Mouse (Mus musculus) hindbrain, embryonic 12.5 days (tissue): ENCODE measurements around the gene Atp6v0a2. TPM values are rescaled to one million over a fixed set of nuclear protein-coding genes. Genes with fewer than 3 reads are reported as not detected.

ENCODE experiments used
- ATAC-seq: fragments of 200-750 bp; cut with Nextera tagmentation; 2 replicates; pipeline ENCODE4 v1.8.0; 2017; ENCODE audit warnings: moderate TSS enrichment; ENCODE audit not compliant: low FRiP score
- H3K27ac ChIP-seq: fragments of 300-500 bp; sonication (generic); 2 replicates; pipeline ENCODE4 v1.5.1; 2016; ENCODE audit warnings: mild to moderate bottlenecking
- H3K27me3 ChIP-seq: fragments of 300-500 bp; sonication (generic); 2 replicates; pipeline ENCODE4 v1.6.1; 2016; ENCODE audit warnings: mild to moderate bottlenecking
- H3K36me3 ChIP-seq: fragments of 300-500 bp; sonication (generic); 2 replicates; pipeline ENCODE4 v1.6.1; 2016; ENCODE audit warnings: mild to moderate bottlenecking
- H3K4me1 ChIP-seq: fragments of 300-500 bp; sonication (generic); 2 replicates; pipeline ENCODE4 v1.6.1; 2016
- H3K4me2 ChIP-seq: fragments of 300-500 bp; sonication (generic); replicated peaks from 2 replicates; pipeline ENCODE4 v1.6.1; 2016; ENCODE audit warnings: mild to moderate bottlenecking
- H3K4me3 ChIP-seq: fragments of 300-500 bp; sonication (generic); 2 replicates; pipeline ENCODE4 v1.5.1; 2016; ENCODE audit warnings: mild to moderate bottlenecking
- H3K9ac ChIP-seq: fragments of 300-500 bp; sonication (generic); 2 replicates; pipeline ENCODE4 v1.6.1; 2016; ENCODE audit warnings: mild to moderate bottlenecking, moderate library complexity
- H3K9me3 ChIP-seq: fragments of 300-500 bp; sonication (generic); replicated peaks from 2 replicates; pipeline ENCODE4 v1.6.1; 2016; ENCODE audit warnings: mild to moderate bottlenecking
- WGBS: fragments of 180-500 bp; shearing (Covaris S2); methylation state at CpG from one replicate; pipeline ENCODE4 v1.1.7; 2016; 5-methylcytosine and 5-hydroxymethylcytosine counted together
- polyA plus RNA-seq: library from polyadenylated mRNA; unstranded; fragments of >200 nt; fragmentation: Nextera tagmentation; extraction: Ambion mirVana; gene quantifications from 2 replicates; pipeline ENCODE4 v1.2.1, GENCODE M21; 2016

The Atp6v0a2 gene
- polyA plus RNA-seq, 1 experiment from 2014 or later: 54.5 TPM

GRCm38 (mm10) chr5:124751656-124752055, 123.3 kb downstream of the Atp6v0a2 start:
- no peak for ATAC-seq
- no peak overlapping the region for H3K4me2 ChIP-seq
- no peaks in the 10 kb centered on the region for H3K36me3 ChIP-seq
- no peaks in the 10 kb centered on the region for H3K4me1 ChIP-seq
- H3K9ac ChIP-seq: no peak overlapping the region
- no peak overlapping the region for H3K27ac ChIP-seq
- H3K9me3 ChIP-seq: no peaks in the 10 kb centered on the region
- H3K27me3 ChIP-seq: no peaks in the 10 kb centered on the region
- WGBS: 85% methylated on average over 9 of the region's 9 CpGs
- no peak overlapping the region for H3K4me3 ChIP-seq

GRCm38 (mm10) chr5:124761011-124761410, 132.6 kb downstream of the Atp6v0a2 start:
- Histone ChIP-seq H3K9me3 (0 out of 2 replicates have a peak, but pooled peaks cover 3% of the 10 kb centered on the region), H3K4me2 (no peak overlapping the region), H3K27me3 (no peaks in the 10 kb centered on the region), H3K27ac (no peak overlapping the region), H3K9ac (no peak overlapping the region), H3K4me1 (no peaks in the 10 kb centered on the region), H3K4me3 (no peak overlapping the region), H3K36me3 (no peaks in the 10 kb centered on the region)
- ATAC-seq: no peak
- WGBS: 65% methylated on average over 18 of the region's 18 CpGs

GRCm38 (mm10) chr5:124761787-124762186, 133.4 kb downstream of the Atp6v0a2 start:
- H3K4me1 ChIP-seq: no peaks in the 10 kb centered on the region
- no peak for ATAC-seq
- no peaks in the 10 kb centered on the region for H3K27me3 ChIP-seq
- no peak overlapping the region for H3K9ac ChIP-seq
- no peak overlapping the region for H3K27ac ChIP-seq
- no peak overlapping the region for H3K4me2 ChIP-seq
- 94% methylated on average over 1 of the region's 1 CpGs for WGBS
- H3K36me3 ChIP-seq: no peaks in the 10 kb centered on the region
- no peak overlapping the region for H3K4me3 ChIP-seq
- H3K9me3 ChIP-seq: 0 out of 2 replicates have a peak, but pooled peaks cover 3% of the 10 kb centered on the region

Other genes starting within 250 kb of the Atp6v0a2 start
- gene Sbno1, start 202.6 kb upstream of the Atp6v0a2 start, polyA plus RNA-seq: 108 and 113 TPM in 2 replicates
- gene Kmt5a, start 188.6 kb upstream of the Atp6v0a2 start, polyA plus RNA-seq: 62.9 and 67.3 TPM in 2 replicates
- gene Rilpl2, start 150.2 kb upstream of the Atp6v0a2 start, polyA plus RNA-seq: 18.0 and 20.0 TPM in 2 replicates
- 23.8 and 27.2 TPM in 2 replicates for gene Snrnp35, start 145.4 kb upstream of the Atp6v0a2 start, polyA plus RNA-seq
- gene Rilpl1, start 97.2 kb upstream of the Atp6v0a2 start, polyA plus RNA-seq: 18.9 and 20.9 TPM in 2 replicates
- gene Tmed2, start 87.9 kb upstream of the Atp6v0a2 start, polyA plus RNA-seq: 418 and 446 TPM in 2 replicates
- 18.0 and 19.1 TPM in 2 replicates for gene Ddx55, start 75.7 kb upstream of the Atp6v0a2 start, polyA plus RNA-seq
- gene Eif2b1, start 49.4 kb upstream of the Atp6v0a2 start, polyA plus RNA-seq: 66.0 and 69.5 TPM in 2 replicates
- 65.6 and 71.0 TPM in 2 replicates for gene Gtf2h3, start 49.4 kb upstream of the Atp6v0a2 start, polyA plus RNA-seq
- 0.26 and 0.40 TPM in 2 replicates for gene Dnah10, start 96.5 kb downstream of the Atp6v0a2 start, polyA plus RNA-seq
- 26.1 and 27.9 TPM in 2 replicates for gene Ccdc92, start 233.8 kb downstream of the Atp6v0a2 start, polyA plus RNA-seq
- gene Zfp664, start 234.1 kb downstream of the Atp6v0a2 start, polyA plus RNA-seq: 145 and 152 TPM in 2 replicates